Mouse (Mus musculus) ES-E14 (cell line): Measurements from ENCODE around the gene Gdf9.

ENCODE experiments used
- CHD2 ChIP-seq: IDR thresholded peaks from 2 replicates; pipeline ENCODE4 v1.6.1; 2014; ENCODE audit warnings: mild to moderate bottlenecking, low read depth, low read length, inconsistent platforms
- HCFC1 ChIP-seq: IDR thresholded peaks from 2 replicates; pipeline ENCODE4 v1.6.1; 2012; ENCODE audit warnings: low read length, inconsistent platforms, borderline replicate concordance; ENCODE audit not compliant: insufficient read depth
- MAFK ChIP-seq: IDR thresholded peaks from 2 replicates; pipeline ENCODE4 v1.6.1; 2014; ENCODE audit warnings: mild to moderate bottlenecking, low read depth, low read length, inconsistent platforms; ENCODE audit not compliant: insufficient read depth
- ZC3H11A ChIP-seq: IDR thresholded peaks from 2 replicates; pipeline ENCODE4 v1.6.1; 2012; ENCODE audit warnings: low read depth, mild to moderate bottlenecking, inconsistent platforms, low read length, borderline replicate concordance
- ZNF384 ChIP-seq: IDR thresholded peaks from 2 replicates; pipeline ENCODE4 v1.6.1; 2012; ENCODE audit warnings: low read depth, low read length, inconsistent platforms

- TF ChIP-seq ZNF384: no peak
- TF ChIP-seq CHD2: no peak
- no peak for TF ChIP-seq ZC3H11A
- no peak for TF ChIP-seq HCFC1
- no peak for TF ChIP-seq MAFK
Measured at GRCm38 (mm10) chr11:53463551-53464424, 33.0 kb downstream of the Gdf9 start.
